Mouse (Mus musculus) C2C12 (cell line): ENCODE data around the gene Ctrc. TPM values are rescaled to one million over a fixed set of nuclear protein-coding genes. Genes with fewer than 3 reads are reported as not detected.

ENCODE experiments used
- H3K27me3 ChIP-seq: one replicate; pipeline ENCODE4 v1.6.1; 2011; ENCODE audit not compliant: control insufficient read depth, insufficient read depth, insufficient read length
- H3K36me3 ChIP-seq: one replicate; pipeline ENCODE4 v1.6.1; 2011; ENCODE audit not compliant: control insufficient read depth, insufficient read depth
- H3K4me3 ChIP-seq: one replicate; pipeline ENCODE4 v1.5.1; 2011; ENCODE audit warnings: mild to moderate bottlenecking, control low read depth; ENCODE audit not compliant: poor library complexity, insufficient read depth, severe bottlenecking
- H3K79me2 ChIP-seq: one replicate; pipeline ENCODE4 v1.6.1; 2011; ENCODE audit not compliant: control insufficient read depth, insufficient read depth
- H3K79me3 ChIP-seq: one replicate; pipeline ENCODE4 v1.6.1; 2011; ENCODE audit warnings: low read depth, control low read depth
- H3ac ChIP-seq: one replicate; pipeline ENCODE3; 2011; ENCODE audit warnings: low read depth; ENCODE audit not compliant: control insufficient read depth, insufficient read length
- CEBPB ChIP-seq: IDR thresholded peaks from one replicate; pipeline ENCODE4 v1.6.1; 2011; ENCODE audit warnings: low read depth, mild to moderate bottlenecking, control low read depth, moderate library complexity
- CTCF ChIP-seq: IDR thresholded peaks from one replicate; pipeline ENCODE4 v1.5.1; 2011; ENCODE audit not compliant: control insufficient read depth, insufficient read depth, insufficient read length
- FOSL1 ChIP-seq: IDR thresholded peaks from one replicate; pipeline ENCODE4 v1.8.0; 2011; ENCODE audit warnings: mild to moderate bottlenecking, low read length; ENCODE audit not compliant: poor library complexity, insufficient read depth, severe bottlenecking
- MAX ChIP-seq: IDR thresholded peaks from one replicate; pipeline ENCODE4 v1.6.1; 2011; ENCODE audit warnings: mild to moderate bottlenecking, control low read depth
- MYOD1 ChIP-seq: IDR thresholded peaks from one replicate; pipeline ENCODE4 v1.6.1; 2011; ENCODE audit warnings: low read depth; ENCODE audit not compliant: control insufficient read depth, insufficient read length
- MYOG ChIP-seq: IDR thresholded peaks from one replicate; pipeline ENCODE4 v1.6.1; 2011; ENCODE audit not compliant: control insufficient read depth, insufficient read length; ENCODE audit errors: extremely low read depth
- USF1 ChIP-seq: IDR thresholded peaks from one replicate; pipeline ENCODE4 v1.6.1; 2011; ENCODE audit warnings: low read depth, mild to moderate bottlenecking, control low read depth, moderate library complexity
- polyA plus RNA-seq: library from polyadenylated mRNA; unstranded; fragments of >200 nt; fragmentation: generic; extraction: Trizol; gene quantifications from one replicate; pipeline ENCODE4 v1.2.1, GENCODE M21; 2012; ENCODE audit warnings: missing spikeins

Gene Ctrc
- polyA plus RNA-seq, 1 experiment: not detected

GRCm38 (mm10) chr4:141881950-141882349 lies 35.8 kb upstream of the Ctrc start:
- peaks cover 4% of the 10 kb centered on the region for H3K27me3 ChIP-seq
- no peaks in the 10 kb centered on the region for H3K79me3 ChIP-seq
- TF ChIP-seq MYOD1: no peak
- TF ChIP-seq MAX: no peak
- no peak for TF ChIP-seq CTCF
- no peak for TF ChIP-seq CEBPB
- TF ChIP-seq USF1: no peak
- no peak for TF ChIP-seq MYOG
- no peak for TF ChIP-seq FOSL1
- no peaks in the 10 kb centered on the region for H3K36me3 ChIP-seq
- no peak overlapping the region for H3ac ChIP-seq
- no peak overlapping the region for H3K4me3 ChIP-seq
- H3K79me2 ChIP-seq: no peaks in the 10 kb centered on the region

GRCm38 (mm10) chr4:141881289-141881914 lies 35.2 kb upstream of the Ctrc start:
- no peaks in the 10 kb centered on the region for H3K79me2 ChIP-seq
- H3K36me3 ChIP-seq: no peaks in the 10 kb centered on the region
- TF ChIP-seq USF1 (no peak), CEBPB (no peak), FOSL1 (no peak), MAX (no peak), MYOG (no peak), MYOD1 (no peak), CTCF (no peak)
- no peaks in the 10 kb centered on the region for H3K79me3 ChIP-seq
- no peak overlapping the region for H3ac ChIP-seq
- H3K4me3 ChIP-seq: no peak overlapping the region
- peaks cover 4% of the 10 kb centered on the region for H3K27me3 ChIP-seq

GRCm38 (mm10) chr4:141879875-141880274 lies 33.7 kb upstream of the Ctrc start:
- no peak overlapping the region for H3ac ChIP-seq
- H3K4me3 ChIP-seq: no peak overlapping the region
- H3K79me2 ChIP-seq: no peaks in the 10 kb centered on the region
- peaks cover 4% of the 10 kb centered on the region for H3K27me3 ChIP-seq
- no peaks in the 10 kb centered on the region for H3K79me3 ChIP-seq
- H3K36me3 ChIP-seq: no peaks in the 10 kb centered on the region
- no peak for TF ChIP-seq MYOG
- TF ChIP-seq MAX: no peak
- TF ChIP-seq CTCF: no peak
- no peak for TF ChIP-seq USF1
- TF ChIP-seq MYOD1: no peak
- TF ChIP-seq CEBPB: no peak
- no peak for TF ChIP-seq FOSL1

- Histone ChIP-seq H3K79me2 (peaks cover 4% of the 10 kb centered on the region), H3K27me3 (peaks cover 4% of the 10 kb centered on the region), H3K4me3 (no peak overlapping the region), H3ac (no peak overlapping the region), H3K79me3 (peaks cover 3% of the 10 kb centered on the region), H3K36me3 (no peaks in the 10 kb centered on the region)
- no peak for TF ChIP-seq FOSL1
- no peak for TF ChIP-seq MAX
- TF ChIP-seq CTCF: no peak
- TF ChIP-seq MYOD1: no peak
- no peak for TF ChIP-seq CEBPB
- TF ChIP-seq MYOG: no peak
Measured at GRCm38 (mm10) chr4:141879074-141879473, 32.9 kb upstream of the Ctrc start.

GRCm38 (mm10) chr4:141878621-141879020 lies 32.5 kb upstream of the Ctrc start:
- H3K4me3 ChIP-seq: no peak overlapping the region
- peaks cover 8% of the 10 kb centered on the region for H3K79me2 ChIP-seq
- H3ac ChIP-seq: no peak overlapping the region
- peaks cover 4% of the 10 kb centered on the region for H3K79me3 ChIP-seq
- no peak for TF ChIP-seq MYOG
- no peak for TF ChIP-seq CTCF
- no peak for TF ChIP-seq MYOD1
- TF ChIP-seq FOSL1: no peak
- TF ChIP-seq MAX: no peak
- no peak for TF ChIP-seq CEBPB
- TF ChIP-seq USF1: no peak
- peaks cover 4% of the 10 kb centered on the region for H3K27me3 ChIP-seq
- no peaks in the 10 kb centered on the region for H3K36me3 ChIP-seq

GRCm38 (mm10) chr4:141875481-141876108 lies 29.4 kb upstream of the Ctrc start:
- Histone ChIP-seq H3K79me2 (peaks cover 27% of the 10 kb centered on the region), H3K27me3 (peaks cover 4% of the 10 kb centered on the region), H3K79me3 (peaks cover 7% of the 10 kb centered on the region), H3K4me3 (no peak overlapping the region), H3K36me3 (no peaks in the 10 kb centered on the region), H3ac (no peak overlapping the region)
- TF ChIP-seq CTCF (no peak), FOSL1 (no peak), USF1 (no peak), MAX (no peak), MYOD1 (no peak), MYOG (no peak), CEBPB (no peak)
